Mouse (Mus musculus) B cell, adult 2 months (primary cell): Measurements from ENCODE around the gene Abhd17a.

ENCODE experiments used
- DNase-seq, 2 experiments: peaks; one replicate each; pipeline ENCODE4 v3.0.0; 2022

The Abhd17a gene

DNA sequence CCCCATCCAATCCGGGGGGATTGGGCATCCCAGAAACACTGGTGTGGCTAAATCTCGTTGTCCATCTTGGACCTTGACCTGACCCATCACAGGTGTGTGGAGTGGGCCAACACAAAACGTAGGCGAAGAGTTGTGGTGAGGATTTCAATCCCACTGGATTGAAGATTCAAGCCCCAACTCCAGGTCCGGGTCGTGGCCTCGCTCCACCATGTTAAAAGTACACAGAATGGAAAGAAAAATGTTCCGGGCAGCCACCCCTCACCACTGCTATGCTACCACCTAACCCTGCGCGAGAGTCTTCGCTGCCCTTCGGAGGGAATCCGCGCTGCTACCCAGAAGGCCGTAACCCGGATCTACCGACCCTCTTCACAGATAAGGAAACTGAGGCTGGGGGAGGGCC is 14.2 kb downstream of the Abhd17a start:
- DNase-seq = no peak

GRCm38 (mm10) chr10:80574896-80575295 is 15.2 kb downstream of the Abhd17a start:
- DNase-seq = no peak

- no peak for DNase-seq
Measured at GRCm38 (mm10) chr10:80573944-80574343, 16.2 kb downstream of the Abhd17a start.

DNA sequence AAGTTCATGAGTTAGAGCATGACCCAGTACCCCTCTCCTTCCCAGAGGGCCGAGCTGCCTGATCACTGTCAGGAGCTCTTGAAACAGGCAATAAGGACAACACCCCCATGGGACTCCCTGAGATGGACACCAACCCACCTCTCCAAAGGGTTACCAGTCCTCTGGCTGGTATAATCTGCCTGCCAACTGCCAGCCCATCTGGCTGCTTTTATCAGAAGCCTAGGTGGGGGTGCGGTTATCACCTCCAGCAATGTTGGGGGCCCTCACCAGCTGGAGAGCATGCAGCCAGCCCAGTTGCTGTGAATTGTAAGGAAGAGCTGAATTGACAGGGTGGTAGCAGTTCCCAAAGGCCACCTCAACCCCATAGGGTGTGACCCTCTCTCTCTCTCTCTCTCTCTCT is 17.7 kb downstream of the Abhd17a start:
- no peak for DNase-seq

DNA sequence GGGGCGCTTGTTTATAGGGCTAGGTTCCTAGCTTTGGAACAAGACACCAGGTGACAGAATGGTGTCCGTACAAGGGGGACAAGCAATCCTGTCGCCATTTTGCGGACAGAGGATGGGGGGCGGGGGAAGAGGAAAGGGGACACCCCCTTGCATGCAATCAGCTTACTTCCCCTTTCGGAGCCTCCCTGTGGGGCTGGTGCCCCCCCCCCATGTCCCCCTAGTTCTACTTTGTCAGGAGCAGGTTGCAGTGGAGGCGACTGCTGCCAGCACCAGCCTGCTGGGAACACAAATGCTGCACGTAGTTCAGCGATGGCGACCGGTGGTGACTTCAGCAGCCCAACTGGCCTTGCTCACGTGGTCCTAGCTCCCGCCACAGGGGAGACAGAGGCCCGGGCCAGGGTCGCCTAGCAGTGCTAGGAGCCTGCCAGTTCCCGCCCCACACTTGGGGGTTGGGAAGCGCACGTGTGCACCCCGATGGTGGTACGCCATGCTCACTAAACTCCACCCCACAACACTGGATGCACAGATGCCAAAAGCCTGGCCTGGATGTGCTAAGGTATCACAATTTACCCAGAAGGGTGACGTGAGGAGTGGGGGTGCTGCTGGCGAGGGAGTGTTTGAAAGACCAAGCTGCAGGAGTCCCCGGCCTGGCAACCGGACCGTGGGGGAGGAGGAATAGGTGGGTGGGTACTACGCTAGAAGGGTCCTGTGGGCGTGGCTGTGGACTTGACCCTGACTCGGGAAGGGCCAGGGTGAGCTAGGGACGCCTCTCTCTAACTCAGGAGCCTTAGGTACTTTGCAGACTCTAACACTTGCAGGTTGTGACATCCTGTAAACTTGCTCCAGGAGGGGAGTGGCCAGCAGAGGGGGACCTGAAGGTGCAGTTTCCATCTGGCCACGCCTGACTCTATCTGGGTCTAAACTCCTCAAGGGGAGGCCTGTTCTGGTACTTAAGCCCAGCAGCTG is 19.0 kb downstream of the Abhd17a start:
- DNase-seq = peak; percentile 65

GRCm38 (mm10) chr10:80570419-80570818 is 19.7 kb downstream of the Abhd17a start:
- DNase-seq = no peak

GRCm38 (mm10) chr10:80569664-80570066 is 20.5 kb downstream of the Abhd17a start:
- peak; percentile 77 to 78 for DNase-seq

DNA sequence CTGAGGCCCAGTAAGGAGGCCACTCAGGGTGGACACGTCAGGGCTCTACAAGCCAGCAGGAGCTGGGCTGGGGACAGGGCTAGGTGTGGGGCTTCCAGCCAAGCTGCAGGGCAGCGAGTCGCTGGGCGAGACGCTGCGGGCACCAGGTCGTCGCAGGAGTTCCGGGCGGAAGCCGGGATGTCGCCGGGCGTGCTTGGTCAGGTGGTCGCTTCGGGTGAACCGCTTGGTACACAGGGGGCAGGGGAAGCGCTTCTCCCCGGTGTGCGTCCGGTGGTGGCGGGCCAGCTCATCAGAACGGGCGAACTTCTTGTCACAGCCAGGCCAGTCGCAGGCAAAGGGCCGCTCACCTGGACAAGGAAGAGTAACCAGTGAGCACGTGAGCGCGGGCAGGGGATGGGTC is 21.3 kb downstream of the Abhd17a start:
- no peak for DNase-seq

- peak; percentile 92 for DNase-seq
Measured at GRCm38 (mm10) chr10:80566375-80567092, 23.6 kb downstream of the Abhd17a start.

- DNase-seq = peak; percentile 96
Measured at GRCm38 (mm10) chr10:80561116-80561944, 28.8 kb downstream of the Abhd17a start, which contains the start of gene Rexo1. Rexo1 (minus strand) TSS chr10:80561560.

GRCm38 (mm10) chr10:80560621-80561020 is 29.5 kb downstream of the Abhd17a start:
- DNase-seq = no peak

DNA sequence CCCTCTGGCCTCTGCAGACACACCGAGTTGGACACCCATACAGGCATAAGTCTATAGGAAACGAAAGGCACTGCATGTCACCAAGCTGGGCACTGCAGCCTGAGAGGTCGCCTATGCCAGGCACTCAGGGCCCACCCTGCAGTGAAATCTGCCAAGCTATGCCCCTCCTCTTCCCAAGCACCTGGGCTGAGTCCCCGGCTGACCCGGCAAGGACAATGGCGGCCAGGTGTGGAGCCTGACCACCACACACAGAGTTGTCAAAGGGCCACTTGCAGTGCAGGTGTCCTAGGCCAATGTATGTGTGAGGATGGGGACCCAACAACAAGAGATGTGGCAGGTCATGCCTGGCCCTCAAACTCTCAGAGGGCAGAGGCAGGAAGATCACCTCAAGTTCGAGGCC is 30.7 kb downstream of the Abhd17a start:
- DNase-seq = no peak

DNA sequence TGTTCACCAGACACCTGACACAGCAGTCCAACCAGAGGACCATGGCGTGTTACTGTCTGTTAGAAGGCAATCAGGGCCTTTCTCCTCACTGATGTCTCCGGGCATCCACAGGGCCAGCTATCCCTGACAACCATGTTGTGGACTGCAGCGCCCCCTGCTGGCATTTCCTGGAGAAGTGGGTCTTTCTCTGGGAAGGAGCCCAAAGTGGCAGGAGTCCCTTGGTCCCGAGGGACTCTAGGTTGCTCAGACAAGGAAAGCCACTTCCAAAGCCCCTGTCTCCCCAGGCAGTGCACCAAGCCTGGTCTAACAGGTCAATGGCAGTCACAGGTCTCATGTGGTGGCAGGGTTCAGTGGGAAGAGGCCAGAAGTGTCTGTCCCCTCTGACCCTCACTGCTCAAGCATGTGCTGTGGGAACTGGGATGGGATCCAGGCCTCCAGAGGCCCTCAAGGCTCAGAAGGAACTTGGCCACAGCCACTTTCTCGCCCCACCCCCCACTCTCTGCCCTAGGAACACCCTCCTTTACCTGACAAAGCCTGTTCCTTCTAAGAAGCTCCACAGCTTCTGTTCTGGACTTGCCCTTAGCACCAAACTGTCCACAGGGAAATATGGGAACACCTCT is 32.7 kb downstream of the Abhd17a start:
- peak; percentile 76 to 77 for DNase-seq

DNA sequence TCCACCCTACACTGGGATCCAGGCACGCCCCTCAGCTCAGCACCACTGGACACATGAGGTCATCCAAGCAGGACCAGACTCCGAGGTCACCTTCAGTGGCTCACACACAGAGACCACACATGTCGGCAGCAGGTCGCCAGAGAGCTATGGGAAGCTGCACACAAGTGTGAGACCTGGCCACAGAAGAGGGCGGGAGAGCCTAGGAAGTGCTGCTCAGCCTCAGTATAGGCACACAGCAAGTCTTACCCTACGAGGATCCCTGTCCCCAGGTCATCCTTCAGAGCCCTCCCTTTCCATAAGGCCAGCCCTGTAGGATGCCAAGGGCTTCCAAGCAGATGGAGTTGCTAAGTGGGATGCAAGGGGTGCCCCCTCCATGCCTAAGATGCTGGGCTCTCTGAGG is 36.1 kb downstream of the Abhd17a start:
- DNase-seq = no peak

- no peak for DNase-seq
Measured at GRCm38 (mm10) chr10:80553575-80553974, 36.6 kb downstream of the Abhd17a start.

DNA sequence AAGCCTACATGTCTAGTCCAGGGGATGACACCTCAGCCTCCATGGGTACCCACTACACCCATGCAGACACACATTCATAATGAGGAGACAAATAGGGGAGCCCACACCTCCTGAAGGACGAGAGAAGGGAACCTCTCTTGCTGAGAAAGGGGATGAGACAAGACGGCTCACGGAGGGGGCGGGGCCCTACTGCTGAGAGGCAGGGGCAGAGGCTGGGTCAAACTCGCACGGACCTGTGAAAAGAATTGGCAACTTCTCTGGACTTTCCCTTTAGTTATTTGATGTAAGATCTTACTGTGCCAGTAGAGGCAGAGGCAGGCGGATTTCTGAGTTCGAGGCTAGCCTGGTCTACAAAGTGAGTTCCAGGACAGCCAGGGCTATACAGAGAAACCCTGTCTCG is 37.8 kb downstream of the Abhd17a start:
- DNase-seq = no peak

- no peak for DNase-seq
Measured at GRCm38 (mm10) chr10:80549279-80549678, 40.9 kb downstream of the Abhd17a start.

GRCm38 (mm10) chr10:80548428-80549006 is 41.6 kb downstream of the Abhd17a start:
- DNase-seq = peak; percentile 71 to 72

GRCm38 (mm10) chr10:80547539-80547938 is 42.6 kb downstream of the Abhd17a start:
- DNase-seq = no peak

DNA sequence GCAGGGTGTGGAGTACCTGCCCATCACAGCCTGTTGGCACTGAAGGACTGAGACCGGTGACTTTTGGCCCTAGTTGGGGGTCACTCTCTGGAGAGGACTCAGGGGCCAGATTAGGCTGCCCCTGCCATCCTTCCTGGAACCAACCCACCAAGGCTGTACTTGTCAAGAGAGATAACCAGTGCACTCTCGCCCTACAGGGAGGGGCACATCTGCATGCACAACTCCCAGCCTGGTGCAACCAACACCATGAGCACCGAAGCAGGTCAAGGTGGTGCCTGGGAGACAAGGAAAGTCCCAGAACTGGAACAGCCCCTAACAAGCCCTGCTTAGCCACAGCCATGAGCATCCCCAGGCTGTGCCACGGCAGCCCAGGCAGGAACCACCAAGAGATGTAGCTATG is 43.2 kb downstream of the Abhd17a start:
- no peak for DNase-seq

DNA sequence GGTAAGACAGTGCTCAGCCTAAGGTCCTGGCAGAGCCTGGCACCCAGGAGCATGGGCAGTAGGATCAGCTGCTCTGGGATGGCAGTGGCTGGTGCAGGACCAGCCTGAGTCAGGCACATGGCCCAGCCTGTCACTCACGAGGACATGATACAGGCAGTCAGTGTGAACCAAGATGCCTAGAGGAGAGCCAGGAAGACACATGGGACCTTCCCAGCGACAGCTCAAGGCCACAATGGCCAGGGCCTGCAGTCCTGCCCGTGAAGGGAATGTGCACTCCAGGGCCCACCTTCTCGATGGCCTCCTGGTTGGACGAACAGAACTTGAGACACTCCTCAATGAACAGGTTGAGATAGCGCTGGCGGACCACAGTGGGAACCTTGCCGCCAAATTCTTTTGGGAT is 44.6 kb downstream of the Abhd17a start:
- no peak for DNase-seq

- DNase-seq = no peak
Measured at GRCm38 (mm10) chr10:80543873-80544272, 46.3 kb downstream of the Abhd17a start.
